9 mouse cellular contexts compared by ENCODE assay signal in genomic region chr10:34208031-34208430, GRCm38 (mm10). TPM values are rescaled to one million over a fixed set of nuclear protein-coding genes. Genes with fewer than 3 reads are reported as not detected.
DNase-seq lines count a peak whose midpoint lies in the region; ATAC-seq lines count a peak whose summit lies in the region.
"Had no signal": no experiment of that assay in that cellular context is flagged by ENCODE, and none has a peak within 500 bp of the region (broad histone marks: within the 10 kb centered on the region; RNA-seq: fewer than 3 reads in every experiment).

No protein-coding gene starts in this region.

- DNase-seq in heart, embryonic 10.5 days (ENCODE audit: low spot score): no peak
- DNase-seq in heart, adult 9 months (ENCODE audit: low spot score in 2 of 2): no peak
- DNase-seq in adipocyte (ENCODE audit: low spot score): peak; percentile 49
- DNase-seq in midbrain, embryonic 11.5 days (ENCODE audit: low spot score, missing footprints): no peak
- DNase-seq in cerebellum, adult 18-20 months: no peak
- no peak for DNase-seq in spleen, postnatal 36 days (ENCODE audit: low spot score in 2 of 2)
- DNase-seq in kidney, adult 18-20 months: no peak

- peak overlapping the region; percentile 83 for H3K9ac ChIP-seq in hindbrain, embryonic 13.5 days
- peak overlapping the region; percentile 76 for H3K9ac ChIP-seq in midbrain, embryonic 11.5 days (ENCODE audit: low read length)

- 2% methylated on average over 13 of the region's 13 CpGs for WGBS in heart, embryonic 10.5 days
- WGBS in hindbrain, embryonic 13.5 days: 4% methylated on average over 13 of the region's 13 CpGs
- 4% methylated on average over 13 of the region's 13 CpGs for WGBS in midbrain, embryonic 11.5 days

- no peaks in the 10 kb centered on the region for H3K36me3 ChIP-seq in heart, embryonic 10.5 days
- H3K36me3 ChIP-seq in hindbrain, embryonic 13.5 days: no peaks in the 10 kb centered on the region
- no peaks in the 10 kb centered on the region for H3K36me3 ChIP-seq in midbrain, embryonic 11.5 days (ENCODE audit: control insufficient read depth, insufficient read depth, low read length)

- peak overlapping the region; percentile 90 for H3K4me3 ChIP-seq in heart, embryonic 10.5 days
- H3K4me3 ChIP-seq in hindbrain, embryonic 13.5 days: peak overlapping the region; percentile 75
- H3K4me3 ChIP-seq in midbrain, embryonic 11.5 days (ENCODE audit: low read depth, low read length): peak overlapping the region; percentile 65

- H3K4me1 ChIP-seq in heart, embryonic 10.5 days: peaks cover 9% of the 10 kb centered on the region; the same call in 1 of the 2 replicates
- peaks cover 5% of the 10 kb centered on the region for H3K4me1 ChIP-seq in hindbrain, embryonic 13.5 days (replicated peaks)
- peaks cover 3% of the 10 kb centered on the region; the same call in 1 of the 2 replicates for H3K4me1 ChIP-seq in midbrain, embryonic 11.5 days (ENCODE audit: control insufficient read depth, insufficient read depth, low read length)

- no peak for ATAC-seq in hindbrain, embryonic 13.5 days (ENCODE audit: low FRiP score)
- no peak for ATAC-seq in midbrain, embryonic 11.5 days (ENCODE audit: low FRiP score)

- H3K9me3 ChIP-seq in heart, embryonic 10.5 days: no peaks in the 10 kb centered on the region
- H3K9me3 ChIP-seq in hindbrain, embryonic 13.5 days: no peaks in the 10 kb centered on the region
- no peaks in the 10 kb centered on the region for H3K9me3 ChIP-seq in midbrain, embryonic 11.5 days (ENCODE audit: control insufficient read depth, low read length)

- H3K4me2 ChIP-seq in hindbrain, embryonic 13.5 days: peak overlapping the region; percentile 82
- peak overlapping the region; percentile 69 for H3K4me2 ChIP-seq in midbrain, embryonic 11.5 days

- no peaks in the 10 kb centered on the region for H3K27me3 ChIP-seq in heart, embryonic 10.5 days (ENCODE audit: insufficient read depth, poor library complexity, severe bottlenecking)
- H3K27me3 ChIP-seq in hindbrain, embryonic 13.5 days: no peaks in the 10 kb centered on the region
- H3K27me3 ChIP-seq in midbrain, embryonic 11.5 days (ENCODE audit: control insufficient read depth, insufficient read depth, low read length): no peaks in the 10 kb centered on the region

- peak overlapping the region; percentile 98 for H3K27ac ChIP-seq in heart, embryonic 10.5 days
- H3K27ac ChIP-seq in hindbrain, embryonic 13.5 days: no peak overlapping the region
- H3K27ac ChIP-seq in midbrain, embryonic 11.5 days (ENCODE audit: low read depth, low read length): no peak overlapping the region

RNA-seq across cellular contexts. Expression of gene Dse, which starts 0.5 kb away (rescaled TPM):
- 20.9 and 22.8 TPM in 2 replicates for polyA plus RNA-seq in heart, embryonic 10.5 days (2016; fragmentation: Nextera tagmentation; extraction: Ambion mirVana)
- polyA plus RNA-seq in hindbrain, embryonic 13.5 days (2015; fragmentation: Nextera tagmentation; extraction: Ambion mirVana): 8.0 and 8.1 TPM in 2 replicates
- polyA plus RNA-seq in midbrain, embryonic 11.5 days (2014; fragmentation: Nextera tagmentation; extraction: Ambion mirVana): 21.1 and 24.8 TPM in 2 replicates
- polyA plus RNA-seq: erythroblast, embryonic 14.5 days had no signal
